Mouse (Mus musculus) embryonic facial prominence, embryonic 11.5 days (tissue): ENCODE measurements at regions not wholly inside any gene's neighbourhood (a gene's known extent, or its start where the extent isn't known, plus 50 kb on each side); places are given as distances from the start of the nearest gene placed in this dataset.

Experiments
- ATAC-seq: fragments of 200-750 bp; cut with Nextera tagmentation; replicated peaks from 2 replicates; pipeline ENCODE4 v1.8.0; 2017; ENCODE audit warnings: low read depth; ENCODE audit not compliant: insufficient number of reproducible peaks, low FRiP score, low TSS enrichment
- DNase-seq: peaks from one replicate; pipeline ENCODE4 v3.0.0-alpha.2; 2015; ENCODE audit warnings: low spot score
- H3K27ac ChIP-seq: fragments of 300-500 bp; sonication (generic); replicated peaks from 2 replicates; pipeline ENCODE4 v1.5.1; 2014; ENCODE audit warnings: mild to moderate bottlenecking, low read depth, low read length, control low read depth
- H3K27me3 ChIP-seq: fragments of 300-500 bp; sonication (generic); 2 replicates; pipeline ENCODE4 v1.6.1; 2014; ENCODE audit warnings: mild to moderate bottlenecking, low read length, moderate library complexity, mixed read lengths; ENCODE audit not compliant: control insufficient read depth, insufficient read depth
- H3K36me3 ChIP-seq: fragments of 300-500 bp; sonication (generic); replicated peaks from 2 replicates; pipeline ENCODE4 v1.6.1; 2014; ENCODE audit warnings: low read depth, mild to moderate bottlenecking, low read length, moderate library complexity, mixed read lengths; ENCODE audit not compliant: control insufficient read depth, insufficient read depth
- H3K4me1 ChIP-seq: fragments of 300-500 bp; sonication (generic); 2 replicates; pipeline ENCODE4 v1.6.1; 2014; ENCODE audit warnings: low read length, mixed read lengths; ENCODE audit not compliant: control insufficient read depth, insufficient read depth
- H3K4me2 ChIP-seq: fragments of 300-500 bp; sonication (generic); 2 replicates; pipeline ENCODE4 v1.6.1; 2014; ENCODE audit warnings: low read depth, mild to moderate bottlenecking, control low read depth, low read length, moderate library complexity
- H3K4me3 ChIP-seq: fragments of 300-500 bp; sonication (generic); 2 replicates; pipeline ENCODE4 v1.5.1; 2014; ENCODE audit warnings: low read depth, low read length, control low read depth
- H3K9ac ChIP-seq: fragments of 300-500 bp; sonication (generic); replicated peaks from 2 replicates; pipeline ENCODE4 v1.6.1; 2014; ENCODE audit warnings: mild to moderate bottlenecking, control low read depth, low read length
- H3K9me3 ChIP-seq: fragments of 300-500 bp; sonication (generic); replicated peaks from 2 replicates; pipeline ENCODE4 v1.6.1; 2016; ENCODE audit warnings: mild to moderate bottlenecking, low read length, inconsistent platforms, mixed read lengths; ENCODE audit not compliant: control insufficient read depth
- WGBS: fragments of 180-500 bp; shearing (Covaris S2); extraction: QIAGEN DNeasy Blood & Tissue Kit; methylation state at CpG from one replicate; pipeline ENCODE4 v1.1.7; 2014; 5-methylcytosine and 5-hydroxymethylcytosine counted together

DNA sequence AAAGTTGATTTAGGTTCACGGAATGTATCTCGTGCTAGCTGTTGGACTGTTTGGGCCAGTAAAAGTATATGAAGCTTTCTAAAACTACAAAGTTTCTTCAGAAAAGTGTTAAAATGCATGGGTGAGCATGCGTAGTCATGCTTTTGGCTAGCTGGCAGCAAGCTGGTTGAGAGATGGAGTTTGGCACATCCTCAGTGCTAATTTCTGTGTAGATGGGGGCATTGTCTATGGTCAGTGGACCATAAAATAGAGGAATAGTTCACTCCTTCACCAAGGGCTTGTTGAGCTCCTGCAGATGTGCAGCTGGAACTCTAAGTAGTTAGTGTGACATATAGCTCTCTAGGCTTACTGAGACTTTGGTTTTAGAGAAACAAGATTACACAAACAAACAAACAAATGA is 107.8 kb downstream of the Btc start:
- H3K27ac ChIP-seq = no peak overlapping the region
- H3K9ac ChIP-seq = no peak overlapping the region
- 93% methylated on average over 3 of the region's 3 CpGs for WGBS
- H3K27me3 ChIP-seq = no peaks in the 10 kb centered on the region
- H3K4me1 ChIP-seq = no peaks in the 10 kb centered on the region
- H3K36me3 ChIP-seq = no peaks in the 10 kb centered on the region
- no peak overlapping the region for H3K4me3 ChIP-seq
- no peaks in the 10 kb centered on the region for H3K9me3 ChIP-seq
- H3K4me2 ChIP-seq = no peak overlapping the region
- DNase-seq = no peak
- ATAC-seq = no peak

DNA sequence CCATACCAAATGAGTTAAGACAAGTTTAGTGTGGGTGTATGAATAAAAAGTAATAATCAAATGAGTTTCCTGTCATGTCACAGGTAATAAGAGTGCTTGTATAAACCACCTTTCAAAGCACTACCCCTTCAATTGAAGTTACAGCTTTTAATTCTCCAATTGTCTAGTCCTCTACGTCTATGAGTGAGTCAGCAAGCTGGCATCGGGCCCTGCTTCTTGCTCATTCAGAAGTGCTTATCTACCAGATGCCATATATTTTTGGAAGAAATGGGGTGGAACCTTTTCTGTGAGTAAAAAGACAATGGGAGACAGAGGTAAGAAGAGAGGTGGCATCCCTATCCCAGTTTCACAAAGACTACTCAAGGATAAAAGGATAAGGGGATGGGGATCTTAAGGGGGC is 105.7 kb downstream of the Btc start:
- WGBS = 85% methylated on average over 2 of the region's 2 CpGs
- Histone ChIP-seq H3K27ac (no peak overlapping the region), H3K36me3 (no peaks in the 10 kb centered on the region), H3K4me3 (no peak overlapping the region), H3K9ac (no peak overlapping the region), H3K27me3 (no peaks in the 10 kb centered on the region), H3K9me3 (no peaks in the 10 kb centered on the region), H3K4me1 (no peaks in the 10 kb centered on the region), H3K4me2 (no peak overlapping the region)
- DNase-seq (no peak), ATAC-seq (no peak)

DNA sequence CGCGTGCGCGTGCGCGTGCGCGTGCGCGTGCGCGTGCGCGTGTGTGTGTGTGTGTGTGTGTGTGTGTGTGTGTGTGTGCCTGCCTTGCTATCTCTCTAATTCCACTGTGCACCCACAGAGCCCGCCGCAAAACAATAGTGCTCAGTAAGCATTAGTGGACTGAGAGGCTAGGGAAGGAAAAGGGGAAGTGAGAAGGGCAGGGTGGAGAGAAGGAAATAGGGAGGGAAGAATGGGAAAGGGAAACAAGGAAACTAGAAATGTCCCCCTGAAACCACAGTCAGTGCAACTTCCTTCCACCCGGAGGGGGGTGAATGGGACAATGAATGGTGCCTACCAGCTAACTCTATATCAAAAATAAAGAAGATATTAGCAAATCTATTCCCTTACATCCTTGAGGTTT is 100.7 kb downstream of the Btc start:
- no peak overlapping the region for H3K4me3 ChIP-seq
- WGBS = 95% methylated on average over 17 of the region's 17 CpGs
- no peaks in the 10 kb centered on the region for H3K4me1 ChIP-seq
- no peaks in the 10 kb centered on the region for H3K36me3 ChIP-seq
- DNase-seq (no peak), ATAC-seq (no peak)
- no peak overlapping the region for H3K9ac ChIP-seq
- H3K27ac ChIP-seq = no peak overlapping the region
- no peak overlapping the region for H3K4me2 ChIP-seq
- H3K9me3 ChIP-seq = no peaks in the 10 kb centered on the region
- no peaks in the 10 kb centered on the region for H3K27me3 ChIP-seq

DNA sequence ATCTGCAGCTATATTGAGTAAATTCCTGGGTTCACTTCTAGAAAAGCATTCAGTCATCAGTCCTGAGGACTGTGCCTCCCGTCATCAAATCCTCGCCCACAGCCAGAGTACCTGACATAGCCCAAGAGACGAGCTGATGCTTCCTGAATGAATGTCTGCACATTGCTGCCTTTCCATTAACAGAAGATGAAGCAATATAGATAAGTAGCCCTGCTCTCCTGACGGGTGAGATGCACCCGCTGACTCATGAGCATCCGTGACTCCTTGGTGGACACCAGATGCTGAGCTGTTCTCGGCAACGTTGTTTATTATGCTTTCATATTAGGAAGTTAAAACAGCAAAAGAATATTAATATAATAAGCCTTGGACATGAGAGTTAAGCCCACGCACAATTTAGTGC is 99.9 kb downstream of the Btc start:
- WGBS = 83% methylated on average over 9 of the region's 9 CpGs
- H3K4me1 ChIP-seq = no peaks in the 10 kb centered on the region
- H3K9me3 ChIP-seq = no peaks in the 10 kb centered on the region
- no peaks in the 10 kb centered on the region for H3K36me3 ChIP-seq
- no peak overlapping the region for H3K9ac ChIP-seq
- H3K27me3 ChIP-seq = no peaks in the 10 kb centered on the region
- ATAC-seq (no peak), DNase-seq (no peak)
- H3K4me2 ChIP-seq = no peak overlapping the region
- no peak overlapping the region for H3K27ac ChIP-seq
- H3K4me3 ChIP-seq = no peak overlapping the region

DNA sequence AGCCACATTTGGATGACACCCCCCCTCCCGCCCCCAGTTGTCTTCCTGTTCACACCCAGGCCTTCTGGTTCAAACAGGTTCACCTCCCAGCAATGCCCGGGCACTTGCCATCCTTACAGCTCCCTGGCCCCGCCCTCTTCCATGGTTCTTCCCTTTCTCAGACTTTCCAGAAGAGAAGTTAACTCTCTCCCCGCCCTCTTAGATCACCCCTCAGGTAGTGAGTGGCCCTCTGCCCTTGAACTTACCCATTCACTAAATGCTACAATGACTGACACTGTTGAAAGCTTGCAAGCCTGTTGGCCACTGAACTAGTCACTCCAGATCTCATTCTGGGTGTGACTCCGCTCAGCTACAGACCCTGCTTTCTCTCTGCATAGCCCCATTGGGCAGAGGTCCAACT is 99.1 kb downstream of the Btc start:
- no peak overlapping the region for H3K4me3 ChIP-seq
- H3K4me2 ChIP-seq = no peak overlapping the region
- no peaks in the 10 kb centered on the region for H3K27me3 ChIP-seq
- no peak overlapping the region for H3K9ac ChIP-seq
- no peaks in the 10 kb centered on the region for H3K36me3 ChIP-seq
- ATAC-seq (no peak), DNase-seq (no peak)
- no peaks in the 10 kb centered on the region for H3K9me3 ChIP-seq
- H3K4me1 ChIP-seq = no peaks in the 10 kb centered on the region
- H3K27ac ChIP-seq = no peak overlapping the region
- WGBS = 69% methylated on average over 5 of the region's 5 CpGs

DNA sequence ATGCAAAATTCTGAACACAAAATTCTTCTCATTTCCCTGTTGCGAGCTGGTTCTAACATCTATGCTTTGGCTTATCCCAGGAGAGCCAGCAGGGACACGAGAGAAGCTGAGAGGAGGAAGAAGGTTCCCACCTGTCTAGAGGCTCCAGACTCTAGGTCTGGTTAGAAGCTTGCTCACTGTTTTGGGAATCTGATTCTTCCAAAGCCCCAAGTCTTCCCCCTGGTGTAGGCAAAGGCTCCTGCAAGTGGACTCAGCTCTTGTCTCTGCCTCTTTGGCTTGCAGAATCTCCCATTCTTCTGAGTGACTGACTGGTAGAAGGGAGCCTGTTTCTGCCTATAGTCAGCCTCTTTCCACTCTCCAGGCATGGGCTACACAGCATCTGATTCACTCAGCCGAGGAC is 95.8 kb downstream of the Btc start:
- H3K4me2 ChIP-seq = no peak overlapping the region
- DNase-seq = no peak

More for the DNA sequence above, 95.8 kb downstream of the Btc start:
- Histone ChIP-seq H3K9ac (no peak overlapping the region), H3K36me3 (no peaks in the 10 kb centered on the region), H3K27ac (no peak overlapping the region), H3K4me1 (no peaks in the 10 kb centered on the region), H3K9me3 (no peaks in the 10 kb centered on the region), H3K4me3 (no peak overlapping the region), H3K27me3 (no peaks in the 10 kb centered on the region)
- no peak for ATAC-seq
- 82% methylated on average over 3 of the region's 3 CpGs for WGBS
